Mouse (Mus musculus) embryonic facial prominence, embryonic 12.5 days (tissue): ENCODE results near the gene Dnpep. TPM values are rescaled to one million over a fixed set of nuclear protein-coding genes. Genes with fewer than 3 reads are reported as not detected.
A peak's percentile ranks its signal among the peaks of the same experiment; 100 is the strongest.

Experiments used
- ATAC-seq: fragments of 200-750 bp; cut with Nextera tagmentation; 2 replicates; pipeline ENCODE4 v1.8.0; 2017; ENCODE audit not compliant: insufficient number of reproducible peaks, insufficient read depth, low FRiP score, low TSS enrichment
- H3K27ac ChIP-seq: fragments of 300-500 bp; sonication (generic); 2 replicates; pipeline ENCODE4 v1.5.1; 2016; ENCODE audit warnings: mild to moderate bottlenecking
- H3K27me3 ChIP-seq: fragments of 300-500 bp; sonication (generic); 2 replicates; pipeline ENCODE4 v1.6.1; 2016; ENCODE audit warnings: mild to moderate bottlenecking, moderate library complexity
- H3K36me3 ChIP-seq: fragments of 300-500 bp; sonication (generic); 2 replicates; pipeline ENCODE4 v1.6.1; 2016; ENCODE audit warnings: mild to moderate bottlenecking
- H3K4me1 ChIP-seq: fragments of 300-500 bp; sonication (generic); 2 replicates; pipeline ENCODE4 v1.6.1; 2016
- H3K4me2 ChIP-seq: fragments of 300-500 bp; sonication (generic); replicated peaks from 2 replicates; pipeline ENCODE4 v1.6.1; 2016; ENCODE audit warnings: mild to moderate bottlenecking, moderate library complexity
- H3K4me3 ChIP-seq: fragments of 300-500 bp; sonication (generic); 2 replicates; pipeline ENCODE4 v1.5.1; 2016; ENCODE audit warnings: mild to moderate bottlenecking
- H3K9ac ChIP-seq: fragments of 300-500 bp; sonication (generic); 2 replicates; pipeline ENCODE4 v1.6.1; 2016; ENCODE audit warnings: mild to moderate bottlenecking, moderate library complexity
- H3K9me3 ChIP-seq: fragments of 300-500 bp; sonication (generic); 2 replicates; pipeline ENCODE4 v1.6.1; 2016; ENCODE audit warnings: mild to moderate bottlenecking, moderate library complexity
- WGBS: fragments of 180-500 bp; shearing (Covaris S2); methylation state at CpG from one replicate; pipeline ENCODE4 v1.1.7; 2016; 5-methylcytosine and 5-hydroxymethylcytosine counted together
- polyA plus RNA-seq: library from polyadenylated mRNA; unstranded; fragments of >200 nt; fragmentation: Nextera tagmentation; extraction: Ambion mirVana; gene quantifications from 2 replicates; pipeline ENCODE4 v1.2.1, GENCODE M21; 2016

The Dnpep gene
- polyA plus RNA-seq, 1 experiment from 2014 or later, result 143 TPM

DNA sequence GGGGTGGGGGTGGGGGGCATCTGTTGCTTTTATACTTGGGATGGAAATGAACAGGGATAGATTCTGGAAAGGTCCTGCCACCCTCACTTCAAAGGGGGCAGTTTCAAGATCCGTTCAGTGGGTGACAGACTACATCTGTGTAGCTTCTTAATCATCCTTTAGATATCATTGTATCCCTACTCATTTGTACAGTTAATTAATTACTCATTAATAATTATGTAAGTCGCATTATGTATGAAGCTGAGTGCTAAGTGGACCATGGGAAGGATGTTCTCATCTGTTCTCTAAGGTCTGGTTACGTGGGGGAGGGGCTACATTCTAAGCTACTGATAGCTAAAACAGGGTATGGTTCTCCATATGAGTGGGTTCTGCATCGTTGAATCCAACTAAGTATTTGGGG lies 946 bp upstream of the Dnpep start:
- 90% methylated on average over 4 of the region's 4 CpGs for WGBS
- H3K27ac ChIP-seq, result no peak overlapping the region
- H3K36me3 ChIP-seq, result peaks cover 17% of the 10 kb centered on the region
- H3K9ac ChIP-seq, result no peak overlapping the region
- no peaks in the 10 kb centered on the region for H3K27me3 ChIP-seq
- ATAC-seq, result no peak
- peaks cover 8% of the 10 kb centered on the region for H3K4me1 ChIP-seq
- no peaks in the 10 kb centered on the region for H3K9me3 ChIP-seq
- no peak overlapping the region for H3K4me2 ChIP-seq
- H3K4me3 ChIP-seq, result no peak overlapping the region

DNA sequence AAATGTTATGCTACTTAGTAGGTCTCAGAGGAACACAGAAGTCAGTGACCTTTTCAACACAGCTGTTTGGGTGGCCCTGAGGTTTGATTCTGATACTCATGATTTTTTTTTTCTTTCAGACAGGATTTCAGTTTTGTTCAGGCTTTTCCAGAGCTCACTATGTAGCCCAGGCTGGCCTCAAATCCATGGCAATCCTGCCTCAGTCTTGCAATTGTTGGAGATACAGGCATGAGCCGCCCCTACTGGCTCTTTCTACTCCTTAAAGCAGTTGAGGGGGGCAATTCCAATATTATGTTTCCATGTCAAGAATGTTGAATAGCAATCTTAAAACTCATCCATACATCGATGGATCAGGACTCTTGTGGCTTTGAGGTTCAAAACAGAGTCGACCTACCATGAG lies 511 bp upstream of the Dnpep start:
- Histone ChIP-seq H3K27me3 (no peaks in the 10 kb centered on the region), H3K9ac (no peak overlapping the region), H3K4me3 (peak overlapping the region; percentile 61), H3K4me1 (peaks cover 8% of the 10 kb centered on the region), H3K36me3 (peaks cover 21% of the 10 kb centered on the region), H3K4me2 (peak overlapping the region; percentile 38), H3K27ac (peak overlapping the region; percentile 37; the same call in 1 of the 2 replicates), H3K9me3 (no peaks in the 10 kb centered on the region)
- no peak for ATAC-seq
- 65% methylated on average over 3 of the region's 3 CpGs for WGBS

GRCm38 (mm10) chr1:75316861-75317240 lies 939 bp downstream of the Dnpep start:
- no peaks in the 10 kb centered on the region for H3K9me3 ChIP-seq
- H3K27ac ChIP-seq, result peak overlapping the region; percentile 88
- peaks cover 8% of the 10 kb centered on the region for H3K4me1 ChIP-seq
- H3K36me3 ChIP-seq, result peaks cover 35% of the 10 kb centered on the region
- peak overlapping the region; percentile 63 for H3K9ac ChIP-seq
- peak; percentile 31 for ATAC-seq
- no peaks in the 10 kb centered on the region for H3K27me3 ChIP-seq
- H3K4me2 ChIP-seq, result peak overlapping the region; percentile 54
- peak overlapping the region; percentile 61 for H3K4me3 ChIP-seq
- WGBS, result 0% methylated on average over 20 of the region's 20 CpGs

DNA sequence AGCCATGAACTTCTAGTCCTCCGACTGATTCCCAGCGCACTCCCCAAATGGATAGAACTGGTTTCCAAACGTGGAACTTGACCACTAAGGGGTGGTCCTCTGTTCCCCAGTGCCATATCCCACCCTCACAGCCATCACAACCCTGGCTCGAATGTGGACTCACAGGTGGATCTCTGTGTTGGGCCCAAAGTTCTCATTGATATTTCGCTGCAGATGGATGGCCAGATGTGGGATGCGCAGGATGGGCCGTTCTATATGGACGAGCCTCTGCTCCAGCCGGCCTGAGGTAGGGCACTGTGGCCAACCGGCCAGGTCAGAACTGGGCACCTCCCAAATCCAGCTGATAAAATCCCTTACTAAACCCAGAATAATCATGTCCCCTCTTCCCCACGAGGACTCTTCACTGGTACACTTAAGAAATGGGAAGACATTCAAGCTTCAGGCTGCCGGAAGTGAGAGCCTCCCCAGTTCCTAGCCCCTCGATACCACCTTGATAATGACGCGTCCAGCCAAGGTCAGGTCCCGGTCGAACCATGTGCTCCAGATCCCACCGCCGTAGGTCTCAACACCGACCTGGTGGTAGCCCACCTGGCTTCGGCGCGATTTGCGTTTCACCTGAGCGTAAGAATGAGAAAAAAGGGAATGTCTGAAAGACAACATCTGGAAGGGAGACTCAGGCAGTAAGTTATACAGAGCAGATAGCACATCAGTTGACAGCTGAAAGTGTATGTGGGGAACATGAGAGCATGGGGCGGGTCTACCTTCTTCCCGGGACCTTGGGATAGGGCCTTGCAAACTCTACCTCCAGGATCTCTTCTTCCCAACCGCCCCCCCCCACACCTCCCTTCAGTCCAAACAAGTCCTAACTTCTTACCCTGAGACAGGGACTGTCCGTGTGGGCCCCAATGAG lies 2.1 kb downstream of the Dnpep start:
- Histone ChIP-seq H3K9ac (peak overlapping the region; percentile 63), H3K36me3 (peaks cover 46% of the 10 kb centered on the region), H3K27ac (no peak overlapping the region), H3K9me3 (no peaks in the 10 kb centered on the region), H3K4me2 (peak overlapping the region; percentile 54), H3K4me3 (peak overlapping the region; percentile 61), H3K4me1 (peaks cover 8% of the 10 kb centered on the region), H3K27me3 (no peaks in the 10 kb centered on the region)
- no peak for ATAC-seq
- 84% methylated on average over 29 of the region's 29 CpGs for WGBS

DNA sequence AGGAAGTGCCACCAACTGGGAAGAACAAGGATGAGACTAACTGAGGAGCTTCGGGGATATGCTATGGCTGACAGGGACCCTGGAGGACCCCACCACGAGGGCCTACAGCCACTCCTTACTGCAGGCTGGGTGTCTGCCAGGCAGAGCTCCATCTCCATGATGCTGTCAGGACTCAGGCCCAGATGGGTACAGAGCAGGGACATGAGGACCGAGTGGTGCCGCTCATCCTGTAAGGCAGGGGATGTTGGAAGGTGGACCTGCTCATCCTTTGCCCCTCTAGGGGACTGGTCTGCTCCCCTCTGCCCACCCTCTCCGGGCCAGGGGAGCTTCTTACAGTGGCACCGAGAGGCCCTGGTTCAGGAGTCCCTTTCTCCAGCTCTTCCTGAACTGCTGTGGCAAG lies 2.8 kb downstream of the Dnpep start:
- WGBS, result 91% methylated on average over 6 of the region's 6 CpGs
- no peaks in the 10 kb centered on the region for H3K9me3 ChIP-seq

GRCm38 (mm10) chr1:75311694-75312093 lies 6.1 kb downstream of the Dnpep start:
- Histone ChIP-seq H3K4me3 (no peak overlapping the region), H3K4me2 (no peak overlapping the region), H3K9me3 (no peaks in the 10 kb centered on the region), H3K27ac (no peak overlapping the region), H3K27me3 (no peaks in the 10 kb centered on the region), H3K4me1 (peaks cover 8% of the 10 kb centered on the region), H3K9ac (no peak overlapping the region), H3K36me3 (peaks cover 75% of the 10 kb centered on the region)
- ATAC-seq, result no peak
- 96% methylated on average over 6 of the region's 6 CpGs for WGBS

More for the DNA sequence above, 2.8 kb downstream of the Dnpep start:
- no peak for ATAC-seq
- Histone ChIP-seq H3K4me1 (peaks cover 8% of the 10 kb centered on the region), H3K9ac (no peak overlapping the region), H3K27ac (no peak overlapping the region), H3K4me2 (no peak overlapping the region), H3K4me3 (no peak overlapping the region), H3K36me3 (peaks cover 53% of the 10 kb centered on the region), H3K27me3 (no peaks in the 10 kb centered on the region)

- ATAC-seq, result no peak
- H3K9ac ChIP-seq, result no peak overlapping the region
- 74% methylated on average over 2 of the region's 2 CpGs for WGBS
Measured at GRCm38 (mm10) chr1:75304662-75305061, 13.1 kb downstream of the Dnpep start.

DNA sequence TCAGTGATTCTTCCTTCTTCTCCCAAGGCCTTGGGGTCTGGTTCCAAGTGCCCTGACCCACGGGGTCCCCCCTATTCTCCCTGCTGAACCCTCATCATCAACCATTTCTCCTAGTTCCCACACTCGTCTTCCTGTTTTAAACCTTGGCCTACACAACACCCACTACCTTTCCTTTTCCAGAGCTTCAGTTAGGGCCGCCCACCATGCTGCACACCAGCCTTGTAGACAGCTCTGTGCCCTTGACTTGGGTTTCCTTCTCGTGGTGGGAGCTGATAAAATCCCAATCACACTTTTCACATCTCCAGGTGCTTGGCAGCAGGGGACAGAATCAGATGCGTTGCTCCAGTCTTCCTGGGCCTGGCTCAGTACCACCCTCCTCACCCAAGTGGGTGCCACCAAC lies 23.5 kb downstream of the Dnpep start:
- Histone ChIP-seq H3K27me3 (no peaks in the 10 kb centered on the region), H3K27ac (no peak overlapping the region), H3K36me3 (no peaks in the 10 kb centered on the region), H3K9ac (no peak overlapping the region), H3K4me2 (no peak overlapping the region), H3K9me3 (no peaks in the 10 kb centered on the region), H3K4me3 (no peak overlapping the region), H3K4me1 (peaks cover 9% of the 10 kb centered on the region)
- 79% methylated on average over 5 of the region's 5 CpGs for WGBS
- ATAC-seq, result no peak

More at GRCm38 (mm10) chr1:75304662-75305061, 13.1 kb downstream of the Dnpep start:
- no peak overlapping the region for H3K4me3 ChIP-seq
- H3K4me1 ChIP-seq, result no peaks in the 10 kb centered on the region
- H3K4me2 ChIP-seq, result no peak overlapping the region
- H3K36me3 ChIP-seq, result peaks cover 20% of the 10 kb centered on the region
- H3K27ac ChIP-seq, result no peak overlapping the region
- H3K9me3 ChIP-seq, result no peaks in the 10 kb centered on the region
- no peaks in the 10 kb centered on the region for H3K27me3 ChIP-seq

- H3K9ac ChIP-seq, result no peak overlapping the region
- H3K36me3 ChIP-seq, result no peaks in the 10 kb centered on the region
- H3K4me2 ChIP-seq, result no peak overlapping the region
- ATAC-seq, result no peak
- WGBS, result 71% methylated on average over 5 of the region's 5 CpGs
- H3K27me3 ChIP-seq, result no peaks in the 10 kb centered on the region
- no peak overlapping the region for H3K27ac ChIP-seq
- no peak overlapping the region for H3K4me3 ChIP-seq
- H3K4me1 ChIP-seq, result peaks cover 9% of the 10 kb centered on the region
- no peaks in the 10 kb centered on the region for H3K9me3 ChIP-seq
Measured at GRCm38 (mm10) chr1:75293331-75293701, 24.5 kb downstream of the Dnpep start.

DNA sequence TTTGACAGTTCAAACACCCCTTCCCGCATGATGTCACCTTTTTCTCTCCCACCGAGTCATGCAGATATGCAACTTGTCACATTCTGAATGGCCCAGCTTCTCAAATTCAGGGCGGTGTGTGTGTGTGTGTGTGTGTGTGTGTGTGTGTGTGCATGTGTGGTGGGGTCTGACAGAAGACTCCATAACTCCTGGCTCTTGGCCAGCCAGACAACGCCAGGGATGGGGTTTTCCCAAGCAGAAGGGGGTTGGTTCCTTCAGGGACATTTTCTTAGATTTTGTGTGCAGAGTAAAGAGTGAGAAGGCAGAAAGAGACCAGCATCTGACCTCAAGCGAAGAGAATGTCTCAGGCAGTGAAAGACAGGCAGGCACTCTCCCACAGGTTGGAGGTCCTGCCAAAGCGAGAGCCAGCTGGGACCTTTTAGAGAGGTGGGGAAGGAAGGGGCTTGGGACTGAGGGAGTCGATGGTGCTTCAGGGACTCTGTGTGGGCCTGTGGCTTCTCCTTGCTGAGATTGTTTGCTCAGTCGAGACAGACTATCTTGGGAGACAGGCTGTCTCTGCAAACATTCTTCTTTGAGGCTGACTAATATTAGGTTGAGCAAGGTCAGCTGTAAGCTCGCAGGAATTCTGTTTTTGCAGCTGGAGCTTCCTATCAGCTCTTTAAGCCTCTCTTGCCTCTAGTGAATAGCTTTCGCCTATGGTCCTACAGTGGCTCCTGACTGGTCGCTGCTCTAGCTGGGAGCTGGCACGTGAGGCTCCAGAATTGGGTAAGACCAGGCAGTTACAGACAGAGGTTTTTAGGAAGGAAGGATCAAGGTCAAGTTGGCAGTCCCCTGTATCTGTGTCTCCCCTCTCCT lies 25.1 kb downstream of the Dnpep start:
- Histone ChIP-seq H3K36me3 (no peaks in the 10 kb centered on the region), H3K4me1 (peaks cover 9% of the 10 kb centered on the region), H3K4me2 (no peak overlapping the region), H3K9ac (no peak overlapping the region), H3K4me3 (no peak overlapping the region), H3K27me3 (no peaks in the 10 kb centered on the region), H3K9me3 (no peaks in the 10 kb centered on the region), H3K27ac (peak overlapping the region; percentile 43; the same call in 1 of the 2 replicates)
- ATAC-seq, result no peak
- 45% methylated on average over 12 of the region's 12 CpGs for WGBS

- Histone ChIP-seq H3K9me3 (no peaks in the 10 kb centered on the region), H3K36me3 (no peaks in the 10 kb centered on the region), H3K4me3 (no peak overlapping the region), H3K4me1 (peaks cover 9% of the 10 kb centered on the region), H3K27me3 (0 out of 2 replicates have a peak, but pooled peaks cover 3% of the 10 kb centered on the region), H3K9ac (no peak overlapping the region), H3K27ac (no peak overlapping the region), H3K4me2 (no peak overlapping the region)
- WGBS, result 87% methylated on average over 8 of the region's 8 CpGs
- no peak for ATAC-seq
Measured at GRCm38 (mm10) chr1:75291321-75291720, 26.5 kb downstream of the Dnpep start.
